ENCODE assay signal across 18 mouse cellular contexts in genomic region chr3:100366884-100367840, GRCm38 (mm10).
DNase-seq lines count a peak whose midpoint lies in the region; ATAC-seq and TF ChIP-seq lines count a peak whose summit lies in the region.
"Had no signal": no experiment of that assay in that cellular context is flagged by ENCODE, and none has a peak within 500 bp of the region (broad histone marks: within the 10 kb centered on the region; RNA-seq: fewer than 3 reads in every experiment).

No protein-coding gene starts in this region.

- no peak for TF ChIP-seq CTCF in kidney, postnatal 0 days (IDR thresholded peaks at IDR 0.05; ENCODE audit: low read depth)

- H3K4me1 ChIP-seq in kidney, postnatal 0 days (replicated peaks; ENCODE audit: insufficient read depth, low read length): peaks cover 15% of the 10 kb centered on the region; the same call in 1 of the 2 replicates
- H3K4me1 ChIP-seq: heart, embryonic 12.5 days; hindbrain, embryonic 10.5 days; intestine, embryonic 15.5 days; liver, embryonic 15.5 days; midbrain, embryonic 13.5 days had no signal

- ATAC-seq in kidney, postnatal 0 days (replicated peaks; ENCODE audit: low FRiP score, low read depth): peak; percentile 61; the same call in 1 of the 2 replicates
- ATAC-seq: intestine, embryonic 15.5 days; midbrain, embryonic 13.5 days had no signal

- H3K9me3 ChIP-seq in kidney, postnatal 0 days (replicated peaks; ENCODE audit: low read length): no peaks in the 10 kb centered on the region
- H3K9me3 ChIP-seq: heart, embryonic 12.5 days; hindbrain, embryonic 10.5 days; intestine, embryonic 15.5 days; limb, embryonic 13.5 days; liver, embryonic 15.5 days; midbrain, embryonic 13.5 days had no signal

- H3K27me3 ChIP-seq in kidney, postnatal 0 days (ENCODE audit: insufficient read depth, low read length): no peaks in the 10 kb centered on the region
- H3K27me3 ChIP-seq: heart, embryonic 12.5 days; intestine, embryonic 15.5 days; limb, embryonic 13.5 days; midbrain, embryonic 13.5 days had no signal

- 62% methylated on average over 7 of the region's 7 CpGs for WGBS in kidney, postnatal 0 days

- no peak overlapping the region for H3K9ac ChIP-seq in kidney, postnatal 0 days (ENCODE audit: low read depth, low read length)
- H3K9ac ChIP-seq: heart, embryonic 12.5 days; intestine, embryonic 15.5 days; limb, embryonic 13.5 days; liver, embryonic 15.5 days; midbrain, embryonic 13.5 days had no signal

- no peak overlapping the region for H3K4me3 ChIP-seq in kidney, postnatal 0 days (replicated peaks; ENCODE audit: low read depth, low read length)
- H3K4me3 ChIP-seq: heart, embryonic 12.5 days; hindbrain, embryonic 10.5 days; intestine, embryonic 15.5 days; limb, embryonic 13.5 days; liver, embryonic 15.5 days; midbrain, embryonic 13.5 days had no signal

- no peaks in the 10 kb centered on the region for H3K36me3 ChIP-seq in kidney, postnatal 0 days (ENCODE audit: insufficient read depth, low read length)
- H3K36me3 ChIP-seq: heart, embryonic 12.5 days; hindbrain, embryonic 10.5 days; intestine, embryonic 15.5 days; limb, embryonic 13.5 days; liver, embryonic 15.5 days; midbrain, embryonic 13.5 days had no signal

- intact Hi-C loops in left cerebral cortex, postnatal 4 days (cut with DNase I): no loop called here

- no peak overlapping the region for H3K4me2 ChIP-seq in kidney, postnatal 0 days (ENCODE audit: low read length)
- H3K4me2 ChIP-seq: heart, embryonic 12.5 days; intestine, embryonic 15.5 days; limb, embryonic 13.5 days; liver, embryonic 15.5 days; midbrain, embryonic 13.5 days had no signal

- peak; percentile 6 for DNase-seq in thymus, postnatal 25 days
- no peak for DNase-seq in thymus, postnatal 10 days (ENCODE audit: low spot score in 2 of 2)
- DNase-seq in induced T-regulatory cell, adult 2 months (ENCODE audit: low read depth): peak; percentile 42
- DNase-seq in kidney, postnatal 0 days (ENCODE audit: low spot score): peak; percentile 14
- DNase-seq in yolk sac, embryonic 10.5 days (ENCODE audit: low spot score): peak; percentile 4
- no peak for DNase-seq in left cerebral cortex, adult 18-20 months (ENCODE audit: low spot score in 2 of 2)
- DNase-seq in left cerebral cortex, postnatal 4 days: no peak
- DNase-seq in urinary bladder, postnatal 14 days (ENCODE audit: low spot score): no peak
- DNase-seq: cerebellum, postnatal 14 days; gastrocnemius, postnatal 36 days; lung, postnatal 14 days; right cerebral cortex, postnatal 25 days had no signal

- peak overlapping the region; percentile 75 for H3K27ac ChIP-seq in kidney, postnatal 0 days
- H3K27ac ChIP-seq: hindbrain, embryonic 10.5 days; intestine, embryonic 15.5 days; limb, embryonic 13.5 days; liver, embryonic 15.5 days; midbrain, embryonic 13.5 days had no signal

Comparison
In these comparisons a context has a peak if more than half of its experiments do, and no peak if none do; other contexts are left out.
1. DNase-seq: peak in thymus, postnatal 25 days (single experiment), induced T-regulatory cell, adult 2 months (single experiment), kidney, postnatal 0 days (single experiment) and yolk sac, embryonic 10.5 days (single experiment); none in thymus, postnatal 10 days (0 of 2), left cerebral cortex, adult 18-20 months (0 of 2), left cerebral cortex, postnatal 4 days (single experiment) and urinary bladder, postnatal 14 days (single experiment).